Mouse (Mus musculus) adrenal gland, adult 2 months (tissue): ENCODE results near the gene Ang4. TPM values are rescaled to one million over a fixed set of nuclear protein-coding genes. Genes with fewer than 3 reads are reported as not detected.
"Not testable (repeated sequence)": the region's sequence is repeated elsewhere in the genome, so short reads cannot be mapped to it uniquely, and the experiment has no call there.

ENCODE experiments used
- DNase-seq: peaks from one replicate; pipeline ENCODE4 v3.0.0; 2021
- long read RNA-seq: library from polyadenylated mRNA; stranded (forward); transcript quantifications from one replicate; pipeline ENCODE4 v2.0.0, GENCODE M21; 2021
- polyA plus RNA-seq: library from polyadenylated mRNA; depleted of rRNA; stranded (reverse); fragments of >200 nt; gene quantifications from 2 replicates; pipeline ENCODE4 v1.2.3, GENCODE M21; 2012; rRNA removed
- total RNA-seq, 2 experiments: library from RNA; stranded (reverse); gene quantifications; 2 replicates each; pipeline ENCODE4 v1.2.3; 2021

Ang4 gene
- total RNA-seq (not detected), polyA plus RNA-seq (not detected in 2 replicates)
- long read RNA-seq, result 0 reads

- no peak for DNase-seq
Measured at GRCm38 (mm10) chr14:51773490-51773889, at the start of gene Ang4. Gene Ang4 (minus strand): TSS chr14:51773590.

GRCm38 (mm10) chr14:51799746-51800145 lies 26.4 kb upstream of the Ang4 start, which contains the start of gene AY358078:
Gene AY358078 (plus strand): TSS chr14:51800046.
- DNase-seq, result no peak

GRCm38 (mm10) chr14:51794106-51794505 lies 20.7 kb upstream of the Ang4 start:
- DNase-seq, result no peak

GRCm38 (mm10) chr14:51789196-51789595 lies 15.8 kb upstream of the Ang4 start:
- DNase-seq, result no peak

- DNase-seq, result no peak
Measured at GRCm38 (mm10) chr14:51787061-51787460, 13.7 kb upstream of the Ang4 start.

- DNase-seq, result no peak
Measured at GRCm38 (mm10) chr14:51786335-51786734, 12.9 kb upstream of the Ang4 start.

GRCm38 (mm10) chr14:51778865-51779481 lies 5.6 kb upstream of the Ang4 start:
- DNase-seq, result no peak

GRCm38 (mm10) chr14:51777791-51778190 lies 4.4 kb upstream of the Ang4 start:
- no peak for DNase-seq

GRCm38 (mm10) chr14:51771378-51771777 lies 2.0 kb downstream of the Ang4 start:
- DNase-seq, result not testable (repeated sequence)

- no peak for DNase-seq
Measured at GRCm38 (mm10) chr14:51755944-51756343, 17.4 kb downstream of the Ang4 start.

GRCm38 (mm10) chr14:51740347-51741170 lies 32.8 kb downstream of the Ang4 start:
- DNase-seq, result peak; percentile 18

GRCm38 (mm10) chr14:51739150-51739993 lies 34.0 kb downstream of the Ang4 start:
- DNase-seq, result no peak

GRCm38 (mm10) chr14:51738411-51739149 lies 34.8 kb downstream of the Ang4 start:
- no peak for DNase-seq

- no peak for DNase-seq
Measured at GRCm38 (mm10) chr14:51737967-51738366, 35.4 kb downstream of the Ang4 start.

- DNase-seq, result no peak
Measured at GRCm38 (mm10) chr14:51717083-51717482, 56.3 kb downstream of the Ang4 start, which contains the start of gene Gm5800. Gene Gm5800 (minus strand): TSS chr14:51717183.

Other genes with a start within 250 kb of the Ang4 start
- gene Gm5622, start 220.8 kb downstream of the Ang4 start, total RNA-seq, result not detected
- not detected in 2 replicates for gene Gm5622, start 220.8 kb downstream of the Ang4 start, polyA plus RNA-seq
- not detected for gene Gm17175, start 199.5 kb downstream of the Ang4 start, total RNA-seq
- not detected in 2 replicates for gene Gm17175, start 199.5 kb downstream of the Ang4 start, polyA plus RNA-seq
- not detected for gene Gm17174, start 181.5 kb downstream of the Ang4 start, total RNA-seq
- gene Gm17174, start 181.5 kb downstream of the Ang4 start, polyA plus RNA-seq, result not detected in 2 replicates
- gene Gm17078, start 162.3 kb downstream of the Ang4 start, total RNA-seq, result not detected
- gene Gm17078, start 162.3 kb downstream of the Ang4 start, polyA plus RNA-seq, result not detected in 2 replicates
- not detected for gene Gm4181, start 137.9 kb downstream of the Ang4 start, total RNA-seq
- gene Gm4181, start 137.9 kb downstream of the Ang4 start, polyA plus RNA-seq, result not detected in 2 replicates
- not detected for gene Gm17079, start 78.1 kb downstream of the Ang4 start, total RNA-seq
- not detected in 2 replicates for gene Gm17079, start 78.1 kb downstream of the Ang4 start, polyA plus RNA-seq
- gene Gm5800, start 56.4 kb downstream of the Ang4 start, total RNA-seq, result not detected
- gene Gm5800, start 56.4 kb downstream of the Ang4 start, polyA plus RNA-seq, result not detected in 2 replicates
- gene AY358078, start 26.5 kb upstream of the Ang4 start, total RNA-seq, result not detected
- not detected in 2 replicates for gene AY358078, start 26.5 kb upstream of the Ang4 start, polyA plus RNA-seq
- gene Ear6, start 80.1 kb upstream of the Ang4 start, total RNA-seq, result not detected
- not detected in 2 replicates for gene Ear6, start 80.1 kb upstream of the Ang4 start, polyA plus RNA-seq
- 10 to 100 TPM; 31.0 to 33.4 TPM for gene Mettl17, start 111.3 kb upstream of the Ang4 start, total RNA-seq
- gene Mettl17, start 111.3 kb upstream of the Ang4 start, polyA plus RNA-seq, result 48.8 and 99.4 TPM in 2 replicates
- gene Slc39a2, start 119.3 kb upstream of the Ang4 start, total RNA-seq, result under 1 TPM; 0.45 to 0.58 TPM
- gene Slc39a2, start 119.3 kb upstream of the Ang4 start, polyA plus RNA-seq, result 0.48 and 0.61 TPM in 2 replicates
- 100 to 1,000 TPM; 223 to 343 TPM for gene Ndrg2, start 140.6 kb upstream of the Ang4 start, total RNA-seq
- 390 and 417 TPM in 2 replicates for gene Ndrg2, start 140.6 kb upstream of the Ang4 start, polyA plus RNA-seq
- not detected for gene Tppp2, start 144.8 kb upstream of the Ang4 start, total RNA-seq
- not detected in 2 replicates for gene Tppp2, start 144.8 kb upstream of the Ang4 start, polyA plus RNA-seq
- gene Rnase13, start 149.2 kb upstream of the Ang4 start, total RNA-seq, result not detected
- gene Rnase13, start 149.2 kb upstream of the Ang4 start, polyA plus RNA-seq, result not detected in 2 replicates
- gene Arhgef40, start 211.1 kb upstream of the Ang4 start, total RNA-seq, result 10 to 100 TPM; 39.7 to 56.9 TPM
- gene Arhgef40, start 211.1 kb upstream of the Ang4 start, polyA plus RNA-seq, result 97.8 and 107 TPM in 2 replicates
- gene Tmem253, start 242.1 kb upstream of the Ang4 start, total RNA-seq, result 1 to 10 TPM; 1.6 to 2.1 TPM
- gene Tmem253, start 242.1 kb upstream of the Ang4 start, polyA plus RNA-seq, result 0.36 and 0.83 TPM in 2 replicates
- 10 to 100 TPM; 40.7 to 52.9 TPM for gene Zfp219, start 247.1 kb upstream of the Ang4 start, total RNA-seq
- gene Zfp219, start 247.1 kb upstream of the Ang4 start, polyA plus RNA-seq, result 133 and 156 TPM in 2 replicates